Comparison of ENCODE assay signal across 23 mouse cellular contexts in the genomic region with DNA sequence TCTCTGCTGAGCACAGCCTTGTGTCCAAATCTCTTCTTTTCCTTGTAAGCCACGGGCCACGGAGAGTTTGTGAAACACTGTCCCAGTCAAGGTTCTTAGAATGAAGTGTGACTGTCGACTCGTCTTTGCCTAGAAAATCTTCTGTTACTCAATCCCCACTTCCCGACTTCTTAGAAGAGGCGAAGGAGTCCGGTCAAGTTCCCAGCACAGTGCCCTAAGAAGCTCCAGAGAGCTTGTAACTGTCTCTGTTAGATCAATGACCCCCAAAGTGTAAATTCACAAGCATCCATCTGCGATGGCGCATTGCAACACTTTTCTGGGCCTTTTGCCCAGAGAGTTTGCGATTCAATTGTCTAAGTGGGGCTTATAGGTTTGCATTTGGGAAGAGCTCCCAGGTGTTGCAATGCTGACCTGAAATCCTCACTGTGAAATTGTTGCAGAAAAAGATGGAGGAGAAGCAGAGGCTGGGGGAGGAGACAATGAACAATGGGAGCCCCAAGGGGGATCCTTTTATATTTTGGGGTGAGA. TPM values are rescaled to one million over a fixed set of nuclear protein-coding genes. Genes with fewer than 3 reads are reported as not detected.
DNase-seq lines count a peak whose midpoint lies in the region; ATAC-seq and TF ChIP-seq lines count a peak whose summit lies in the region.
"Had no signal": no experiment of that assay in that cellular context is flagged by ENCODE, and none has a peak within 500 bp of the region (broad histone marks: within the 10 kb centered on the region; RNA-seq: fewer than 3 reads in every experiment).

No protein-coding gene starts in this region.

- H3K4me1 ChIP-seq in lung, embryonic 14.5 days (ENCODE audit: insufficient read depth), result no peaks in the 10 kb centered on the region
- H3K4me1 ChIP-seq in lung, adult 2 months (ENCODE audit: control insufficient read depth, insufficient read depth, low read length), result no peaks in the 10 kb centered on the region; the same call in 1 of the 2 replicates
- H3K4me1 ChIP-seq: embryonic facial prominence, embryonic 12.5 days; heart, embryonic 10.5 days; heart, embryonic 15.5 days; hindbrain, embryonic 12.5 days; limb, embryonic 10.5 days; limb, embryonic 15.5 days; midbrain, embryonic 13.5 days had no signal

- ATAC-seq in lung, embryonic 14.5 days (ENCODE audit: insufficient read depth), result no peak
- ATAC-seq: forebrain, postnatal 0 days; intestine, postnatal 0 days; midbrain, embryonic 13.5 days had no signal

- H3K4me2 ChIP-seq in lung, embryonic 14.5 days, result no peak overlapping the region
- H3K4me2 ChIP-seq: embryonic facial prominence, embryonic 12.5 days; heart, embryonic 15.5 days; hindbrain, embryonic 12.5 days; limb, embryonic 15.5 days; midbrain, embryonic 13.5 days had no signal

- H3K27me3 ChIP-seq in lung, embryonic 14.5 days (ENCODE audit: insufficient read depth, low read length), result no peaks in the 10 kb centered on the region
- H3K27me3 ChIP-seq: embryonic facial prominence, embryonic 12.5 days; heart, embryonic 15.5 days; hindbrain, embryonic 12.5 days; limb, embryonic 15.5 days; midbrain, embryonic 13.5 days had no signal

- intact Hi-C loops in heart, postnatal 36 days (cut with DNase I), result no loop called here

- DNase-seq in heart, adult 11 months, result peak; percentile 45
- no peak for DNase-seq in heart, postnatal 36 days
- peak; percentile 69 for DNase-seq in lung, embryonic 14.5 days
- DNase-seq in lung, adult 2 months, result no peak
- peak; percentile 73 for DNase-seq in fat pad, adult 2 months (ENCODE audit: extremely low read depth, low read depth, low spot score)
- peak; percentile 12 to 33 for DNase-seq in lung, postnatal 4 days
- DNase-seq in layer of hippocampus, adult 11-12 months (ENCODE audit: low spot score), result no peak
- DNase-seq: adrenal gland, postnatal 10 days; cerebellum, adult 8-10 months; cerebellum, postnatal 25 days; forebrain, postnatal 0 days; kidney, adult 9 months; kidney, postnatal 10 days; layer of hippocampus, adult 9-11 months had no signal

- 69% methylated on average over 10 of the region's 10 CpGs for WGBS in lung, embryonic 14.5 days
- 64% methylated on average over 10 of the region's 10 CpGs for WGBS in lung, adult 2 months

- no peaks in the 10 kb centered on the region for H3K9me3 ChIP-seq in lung, embryonic 14.5 days (ENCODE audit: low read depth, low read length)
- H3K9me3 ChIP-seq: embryonic facial prominence, embryonic 12.5 days; heart, embryonic 10.5 days; heart, embryonic 15.5 days; hindbrain, embryonic 12.5 days; limb, embryonic 10.5 days; limb, embryonic 15.5 days; midbrain, embryonic 13.5 days had no signal

- no peak overlapping the region for H3K27ac ChIP-seq in lung, embryonic 14.5 days (ENCODE audit: low read depth)
- H3K27ac ChIP-seq: embryonic facial prominence, embryonic 12.5 days; heart, embryonic 10.5 days; heart, embryonic 15.5 days; hindbrain, embryonic 12.5 days; limb, embryonic 10.5 days; limb, embryonic 15.5 days; macrophage; midbrain, embryonic 13.5 days had no signal

- no peak overlapping the region for H3K9ac ChIP-seq in lung, embryonic 14.5 days
- H3K9ac ChIP-seq: embryonic facial prominence, embryonic 12.5 days; forebrain, postnatal 0 days; heart, embryonic 15.5 days; hindbrain, embryonic 12.5 days; limb, embryonic 15.5 days; midbrain, embryonic 13.5 days had no signal

- H3K4me3 ChIP-seq in lung, embryonic 14.5 days (ENCODE audit: low read depth, low read length), result no peak overlapping the region
- no peak overlapping the region for H3K4me3 ChIP-seq in lung, adult 2 months (replicated peaks; ENCODE audit: extremely low read depth, low read depth, low read length)
- H3K4me3 ChIP-seq: embryonic facial prominence, embryonic 12.5 days; heart, embryonic 10.5 days; heart, embryonic 15.5 days; hindbrain, embryonic 12.5 days; limb, embryonic 10.5 days; limb, embryonic 15.5 days; midbrain, embryonic 13.5 days had no signal

- no peak for TF ChIP-seq CTCF in lung, embryonic 14.5 days (IDR thresholded peaks at IDR 0.05; ENCODE audit: low read depth)
- no peak for TF ChIP-seq CTCF in lung, adult 2 months (IDR thresholded peaks at IDR 0.05; ENCODE audit: insufficient read depth, low read length)

- no peak for TF ChIP-seq POLR2A in lung, adult 2 months (IDR thresholded peaks at IDR 0.05; ENCODE audit: borderline replicate concordance, extremely low read depth, low read depth, low read length)

- H3K36me3 ChIP-seq in lung, embryonic 14.5 days (ENCODE audit: insufficient read depth), result no peaks in the 10 kb centered on the region
- H3K36me3 ChIP-seq: embryonic facial prominence, embryonic 12.5 days; heart, embryonic 10.5 days; heart, embryonic 15.5 days; hindbrain, embryonic 12.5 days; limb, embryonic 10.5 days; limb, embryonic 15.5 days; midbrain, embryonic 13.5 days had no signal

RNA-seq across cellular contexts. Expression of gene Ppp2r3a, which starts 54.9 kb away (rescaled TPM):
- 100 to 1,000 TPM; 248 to 269 TPM for total RNA-seq in heart, postnatal 36 days (2021)
- 14.2 and 14.4 TPM in 2 replicates for polyA plus RNA-seq in lung, embryonic 14.5 days (2014; fragmentation: Nextera tagmentation; extraction: Ambion mirVana)
- polyA plus RNA-seq in lung, adult 2 months (2012; rRNA removed), result 2.8 and 6.7 TPM in 2 replicates

Comparison
In these comparisons a context has a peak if more than half of its experiments do, and no peak if none do; other contexts are left out.
1. DNase-seq: peak in heart, adult 11 months (single experiment), lung, embryonic 14.5 days (single experiment), fat pad, adult 2 months (single experiment) and lung, postnatal 4 days (2 of 2); none in heart, postnatal 36 days (0 of 2), lung, adult 2 months (single experiment) and layer of hippocampus, adult 11-12 months (single experiment).